Mouse (Mus musculus): Measurements from ENCODE around the gene Gfap. TPM values are rescaled to one million over a fixed set of nuclear protein-coding genes. Genes with fewer than 3 reads are reported as not detected.
A peak's percentile ranks its signal among the peaks of the same experiment; 100 is the strongest.

Gene Gfap
- total RNA-seq, 2 experiments from 2014 or later = not detected

- DNase-seq = no peak
Observed at GRCm38 (mm10) chr11:102896641-102897040, 4.1 kb downstream of the Gfap start.

GRCm38 (mm10) chr11:102895779-102896178, 4.9 kb downstream of the Gfap start:
- no peak for DNase-seq

GRCm38 (mm10) chr11:102894716-102895115, 6.0 kb downstream of the Gfap start:
- no peak for DNase-seq

GRCm38 (mm10) chr11:102893015-102893651, 7.6 kb downstream of the Gfap start:
- DNase-seq = peak; percentile 49

- no peak for DNase-seq
Observed at GRCm38 (mm10) chr11:102890096-102890495, 10.6 kb downstream of the Gfap start.

- DNase-seq = no peak
Observed at GRCm38 (mm10) chr11:102888135-102888534, 12.6 kb downstream of the Gfap start.

GRCm38 (mm10) chr11:102887433-102887832, 13.3 kb downstream of the Gfap start:
- DNase-seq = no peak

- no peak for DNase-seq
Observed at GRCm38 (mm10) chr11:102884616-102885219, 16.0 kb downstream of the Gfap start, which contains the start of gene Fam187a. TSS of gene Fam187a (plus strand) at chr11:102885169.

- DNase-seq = no peak
Observed at GRCm38 (mm10) chr11:102881314-102882198, 19.2 kb downstream of the Gfap start.

GRCm38 (mm10) chr11:102880585-102881313, 20.0 kb downstream of the Gfap start, which contains the start of the genes Eftud2 and Ccdc103:
TSS of gene Eftud2 (minus strand) at chr11:102880985.
TSS of gene Ccdc103 (plus strand) at chr11:102881204.
- peak; percentile 83 for DNase-seq

GRCm38 (mm10) chr11:102879558-102879957, 21.2 kb downstream of the Gfap start:
- DNase-seq = no peak

- no peak for DNase-seq
Observed at GRCm38 (mm10) chr11:102874801-102875334, 25.8 kb downstream of the Gfap start.

- no peak for DNase-seq
Observed at GRCm38 (mm10) chr11:102864272-102864671, 36.4 kb downstream of the Gfap start.

- DNase-seq = peak; percentile 75
Observed at GRCm38 (mm10) chr11:102859933-102860332, 40.8 kb downstream of the Gfap start.

- peak; percentile 33 for DNase-seq
Observed at GRCm38 (mm10) chr11:102858951-102859350, 41.8 kb downstream of the Gfap start.

GRCm38 (mm10) chr11:102855941-102856340, 44.8 kb downstream of the Gfap start:
- no peak for DNase-seq

GRCm38 (mm10) chr11:102853760-102854159, 47.0 kb downstream of the Gfap start:
- no peak for DNase-seq

- peak; percentile 38 for DNase-seq
Observed at GRCm38 (mm10) chr11:102851883-102852282, 48.8 kb downstream of the Gfap start.

GRCm38 (mm10) chr11:102845926-102846325, 54.8 kb downstream of the Gfap start:
- no peak for DNase-seq

GRCm38 (mm10) chr11:102838616-102839150, 62.0 kb downstream of the Gfap start:
- no peak for DNase-seq

GRCm38 (mm10) chr11:102838126-102838525, 62.6 kb downstream of the Gfap start:
- peak; percentile 61 for DNase-seq
